Mouse (Mus musculus) B cell, adult 62 days (primary cell): Measurements from ENCODE around the gene Smarcc2. TPM values are rescaled to one million over a fixed set of nuclear protein-coding genes. Genes with fewer than 3 reads are reported as not detected.

ENCODE experiments used
- total RNA-seq: library from RNA; stranded (reverse); gene quantifications from 4 replicates; pipeline ENCODE4 v1.2.4, GENCODE M21; 2023

The Smarcc2 gene
- total RNA-seq = 145 to 160 TPM (median 147 TPM) in 4 replicates

GRCm38 (mm10) chr10:128458719-128459408, at the start of gene Smarcc2:
Gene Smarcc2 (plus strand): TSS chr10:128459248.

GRCm38 (mm10) chr10:128411211-128412054, 47.6 kb upstream of the Smarcc2 start, which contains the start of the genes Nabp2 and Rnf41:
Gene Nabp2 (minus strand): TSS chr10:128411492.
Gene Rnf41 (plus strand): TSS chr10:128411657.

GRCm38 (mm10) chr10:128493695-128494666, 34.9 kb downstream of the Smarcc2 start, which contains the start of gene Myl6:
Gene Myl6 (minus strand): TSS chr10:128494145.

GRCm38 (mm10) chr10:128498590-128498989, 39.5 kb downstream of the Smarcc2 start, which contains the start of gene Myl6b:
Gene Myl6b (minus strand): TSS chr10:128498685.

GRCm38 (mm10) chr10:128525671-128526308, 66.7 kb downstream of the Smarcc2 start, which contains the start of gene Esyt1:
Gene Esyt1 (minus strand): TSS chr10:128525871.

Other genes with a start within 250 kb of the Smarcc2 start
- 12.3 to 17.4 TPM (median 15.1 TPM) in 4 replicates for gene Spryd4, start 247.4 kb upstream of the Smarcc2 start, total RNA-seq
- gene Mip, start 233.4 kb upstream of the Smarcc2 start, total RNA-seq = not detected in 4 replicates
- 13.7 to 23.7 TPM (median 16.3 TPM) in 4 replicates for gene Timeless, start 227.2 kb upstream of the Smarcc2 start, total RNA-seq
- gene Apon, start 205.2 kb upstream of the Smarcc2 start, total RNA-seq = not detected in 4 replicates
- gene Apof, start 190.6 kb upstream of the Smarcc2 start, total RNA-seq = 0.75 to 1.4 TPM (median 0.93 TPM) in 4 replicates
- 110 to 128 TPM (median 114 TPM) in 4 replicates for gene Stat2, start 188.7 kb upstream of the Smarcc2 start, total RNA-seq
- gene Il23a, start 160.5 kb upstream of the Smarcc2 start, total RNA-seq = not detected in 4 replicates
- 62.2 to 69.4 TPM (median 65.8 TPM) in 4 replicates for gene Pan2, start 155.9 kb upstream of the Smarcc2 start, total RNA-seq
- 18.8 to 20.8 TPM (median 19.5 TPM) in 4 replicates for gene Cnpy2, start 136.8 kb upstream of the Smarcc2 start, total RNA-seq
- 101 to 110 TPM (median 110 TPM) in 4 replicates for gene Cs, start 121.5 kb upstream of the Smarcc2 start, total RNA-seq
- 28.6 to 37.3 TPM (median 32.6 TPM) in 4 replicates for gene Coq10a, start 90.3 kb upstream of the Smarcc2 start, total RNA-seq
- gene Ankrd52, start 82.1 kb upstream of the Smarcc2 start, total RNA-seq = 67.5 to 68.6 TPM (median 68.3 TPM) in 4 replicates
- not detected in 4 replicates for gene Slc39a5, start 58.0 kb upstream of the Smarcc2 start, total RNA-seq
- 39.1 to 49.2 TPM (median 47.1 TPM) in 4 replicates for gene Nabp2, start 47.8 kb upstream of the Smarcc2 start, total RNA-seq
- gene Rnf41, start 47.6 kb upstream of the Smarcc2 start, total RNA-seq = 61.4 to 67.3 TPM (median 65.5 TPM) in 4 replicates
- gene Myl6, start 34.9 kb downstream of the Smarcc2 start, total RNA-seq = 488 to 539 TPM (median 516 TPM) in 4 replicates
- 0.58 to 0.75 TPM in 2 of 4 replicates, not detected in the others for gene Myl6b, start 39.4 kb downstream of the Smarcc2 start, total RNA-seq
- 224 to 242 TPM (median 239 TPM) in 4 replicates for gene Esyt1, start 66.6 kb downstream of the Smarcc2 start, total RNA-seq
- 85.5 to 103 TPM (median 90.6 TPM) in 4 replicates for gene Zc3h10, start 88.5 kb downstream of the Smarcc2 start, total RNA-seq
- gene Rpl41, start 90.1 kb downstream of the Smarcc2 start, total RNA-seq = 3,750 to 3,896 TPM (median 3,770 TPM) in 4 replicates
- gene Pa2g4, start 106.7 kb downstream of the Smarcc2 start, total RNA-seq = 73.4 to 79.8 TPM (median 76.2 TPM) in 4 replicates
- 1.0 to 1.2 TPM (median 1.1 TPM) in 4 replicates for gene Erbb3, start 130.4 kb downstream of the Smarcc2 start, total RNA-seq
- 1,181 to 1,252 TPM (median 1,193 TPM) in 4 replicates for gene Rps26, start 167.5 kb downstream of the Smarcc2 start, total RNA-seq
- gene Ikzf4, start 186.7 kb downstream of the Smarcc2 start, total RNA-seq = 0.19 to 0.27 TPM in 2 of 4 replicates, not detected in the others
- gene Suox, start 214.8 kb downstream of the Smarcc2 start, total RNA-seq = 6.8 to 8.6 TPM (median 7.5 TPM) in 4 replicates
- 54.8 to 63.6 TPM (median 59.7 TPM) in 4 replicates for gene Rab5b, start 237.0 kb downstream of the Smarcc2 start, total RNA-seq
- 0.54 to 2.0 TPM (median 0.80 TPM) in 4 replicates for gene Pmel, start 244.9 kb downstream of the Smarcc2 start, total RNA-seq
- 51.3 to 55.3 TPM (median 52.6 TPM) in 4 replicates for gene Cdk2, start 245.8 kb downstream of the Smarcc2 start, total RNA-seq